Mouse (Mus musculus) stomach, postnatal 0 days (tissue): ENCODE measurements around the gene Pros1.

Experiments
- CTCF ChIP-seq: IDR thresholded peaks from 2 replicates; pipeline ENCODE4 v1.5.1; 2016; ENCODE audit warnings: antibody characterized with exemption, low read depth, mild to moderate bottlenecking, moderate library complexity
- EP300 ChIP-seq: optimal IDR thresholded peaks from 2 replicates; pipeline ENCODE3; 2016; ENCODE audit warnings: antibody characterized with exemption

- TF ChIP-seq CTCF, result no peak
- TF ChIP-seq EP300, result no peak
These were observed 19.1 kb downstream of the Pros1 start for GRCm38 (mm10) chr16:62873180-62873579.
